Mouse (Mus musculus) bone marrow, adult 2 months (tissue): ENCODE measurements around the gene Nbr1. TPM values are rescaled to one million over a fixed set of nuclear protein-coding genes. Genes with fewer than 3 reads are reported as not detected.

ENCODE experiments used
- H3K27ac ChIP-seq: fragments of 200-500 bp; 2 replicates; pipeline ENCODE4 v1.5.1; 2012; ENCODE audit warnings: low read depth, mild to moderate bottlenecking, control low read depth, inconsistent platforms, low read length; ENCODE audit not compliant: control insufficient read depth, poor library complexity, insufficient read depth
- H3K4me1 ChIP-seq: fragments of 200-500 bp; 2 replicates; pipeline ENCODE4 v1.6.1; 2011; ENCODE audit warnings: low read length; ENCODE audit not compliant: control insufficient read depth, insufficient read depth
- H3K4me3 ChIP-seq: fragments of 200-500 bp; replicated peaks from 2 replicates; pipeline ENCODE3; 2011; ENCODE audit warnings: mild to moderate bottlenecking, low read depth, low read length, control low read depth; ENCODE audit not compliant: control insufficient read depth
- CTCF ChIP-seq: fragments of 200-500 bp; IDR thresholded peaks from 2 replicates; pipeline ENCODE4 v1.5.1; 2011; ENCODE audit warnings: low read length, control low read depth; ENCODE audit not compliant: control insufficient read depth, insufficient read depth
- POLR2A ChIP-seq: fragments of 200-500 bp; IDR thresholded peaks from 2 replicates; pipeline ENCODE4 v1.6.1; 2011; ENCODE audit warnings: low read depth, mild to moderate bottlenecking, control low read depth, low read length, borderline replicate concordance; ENCODE audit not compliant: control insufficient read depth
- WGBS: fragments of 180-500 bp; shearing (Covaris S2); methylation state at CpG from one replicate; pipeline ENCODE4 v1.1.7; 2018; 5-methylcytosine and 5-hydroxymethylcytosine counted together
- polyA plus RNA-seq: library from polyadenylated mRNA; stranded (reverse); fragments of >200 nt; gene quantifications from 2 replicates; pipeline ENCODE4 v1.2.4, GENCODE M21; 2011; ENCODE audit warnings: low replicate concordance; ENCODE audit not compliant: missing spikeins, insufficient read depth, insufficient read length

Nbr1 gene
- polyA plus RNA-seq, 1 experiment = 81.1 TPM

- WGBS = 87% methylated on average over 4 of the region's 4 CpGs
- TF ChIP-seq CTCF (no peak), POLR2A (no peak)
- no peaks in the 10 kb centered on the region for H3K4me1 ChIP-seq
- H3K27ac ChIP-seq = no peak overlapping the region
- H3K4me3 ChIP-seq = no peak overlapping the region
Observed at GRCm38 (mm10) chr11:101526686-101527085, 25.3 kb upstream of the Nbr1 start.

- no peaks in the 10 kb centered on the region for H3K4me1 ChIP-seq
- H3K27ac ChIP-seq = no peak overlapping the region
- no peak overlapping the region for H3K4me3 ChIP-seq
- TF ChIP-seq POLR2A = no peak
- TF ChIP-seq CTCF = no peak
- 77% methylated on average over 9 of the region's 9 CpGs for WGBS
Observed at GRCm38 (mm10) chr11:101543533-101543932, 8.4 kb upstream of the Nbr1 start.

- TF ChIP-seq POLR2A = no peak
- no peak for TF ChIP-seq CTCF
- H3K27ac ChIP-seq = no peak overlapping the region
- 72% methylated on average over 1 of the region's 1 CpGs for WGBS
- no peak overlapping the region for H3K4me3 ChIP-seq
- no peaks in the 10 kb centered on the region for H3K4me1 ChIP-seq
Observed at GRCm38 (mm10) chr11:101544132-101544531, 7.8 kb upstream of the Nbr1 start.

GRCm38 (mm10) chr11:101548526-101548925, 3.4 kb upstream of the Nbr1 start:
- Histone ChIP-seq H3K27ac (no peak overlapping the region), H3K4me1 (no peaks in the 10 kb centered on the region), H3K4me3 (no peak overlapping the region)
- no peak for TF ChIP-seq POLR2A
- TF ChIP-seq CTCF = no peak

- under 1% methylated on average over 37 of the region's 37 CpGs for WGBS
- TF ChIP-seq CTCF (no peak), POLR2A (peak; percentile 90; the same call in 1 of the 2 replicates)
- peak overlapping the region; percentile 89 for H3K27ac ChIP-seq
- H3K4me1 ChIP-seq = peaks cover 1% of the 10 kb centered on the region; the same call in 1 of the 2 replicates
- H3K4me3 ChIP-seq = peak overlapping the region; percentile 84
Observed at GRCm38 (mm10) chr11:101552476-101553300, 739 bp downstream of the Nbr1 start.

- H3K4me1 ChIP-seq = peaks cover 1% of the 10 kb centered on the region; the same call in 1 of the 2 replicates
- WGBS = 2% methylated on average over 8 of the region's 8 CpGs
- H3K27ac ChIP-seq = no peak overlapping the region
- H3K4me3 ChIP-seq = peak overlapping the region; percentile 76
- TF ChIP-seq POLR2A (no peak), CTCF (no peak)
Observed at GRCm38 (mm10) chr11:101553354-101553930, 1.5 kb downstream of the Nbr1 start.

- peaks cover 1% of the 10 kb centered on the region; the same call in 1 of the 2 replicates for H3K4me1 ChIP-seq
- no peak overlapping the region for H3K4me3 ChIP-seq
- 91% methylated on average over 7 of the region's 7 CpGs for whole genome bisulfite sequencing
- no peak for TF ChIP-seq CTCF
- TF ChIP-seq POLR2A = no peak
- no peak overlapping the region for H3K27ac ChIP-seq
Observed at GRCm38 (mm10) chr11:101556541-101556940, 4.6 kb downstream of the Nbr1 start.

- no peak overlapping the region for H3K4me3 ChIP-seq
- H3K27ac ChIP-seq = no peak overlapping the region
- WGBS = 80% methylated on average over 2 of the region's 2 CpGs
- no peak for TF ChIP-seq POLR2A
- no peak for TF ChIP-seq CTCF
- peaks cover 1% of the 10 kb centered on the region; the same call in 1 of the 2 replicates for H3K4me1 ChIP-seq
Observed at GRCm38 (mm10) chr11:101556954-101557353, 5.0 kb downstream of the Nbr1 start.
